Mouse (Mus musculus) cerebellum, postnatal 36 days (tissue): Measurements from ENCODE around the gene Npm1.

Experiments used
- DNase-seq, 2 experiments: peaks; one replicate each; pipeline ENCODE4 v3.0.0; 2021 to 2022; ENCODE audit warnings: mixed read lengths in 2 of 2

The Npm1 gene

DNA sequence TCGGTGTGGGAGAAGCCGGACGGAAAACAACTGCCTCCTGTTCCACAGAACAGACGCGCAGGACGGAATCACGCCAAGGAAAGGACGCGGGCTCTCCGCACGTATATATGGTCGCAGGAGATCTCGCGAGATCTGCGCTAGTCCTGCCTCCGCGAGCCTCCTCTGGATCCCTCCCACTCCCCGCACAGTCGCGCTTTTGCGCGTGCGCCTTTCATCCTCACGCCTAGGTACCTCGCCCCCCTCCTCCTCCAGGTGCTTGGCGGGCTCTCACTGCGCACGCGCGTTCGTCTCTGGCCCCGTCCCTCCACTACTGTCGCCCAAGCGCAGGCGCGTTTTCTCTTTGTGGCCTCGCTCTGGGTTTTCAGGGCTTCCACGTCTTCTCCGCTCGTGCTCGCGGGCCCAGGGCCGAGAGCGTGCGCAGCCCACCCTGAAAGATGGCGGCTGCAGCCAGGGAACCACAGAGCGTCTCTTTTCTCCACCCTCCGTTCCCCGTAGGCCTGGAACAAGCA is at the start of gene Npm1:
Gene Npm1 (minus strand): TSS at position 209 of the 509 bp plus-strand sequence.
- peak; percentile 99 for DNase-seq

DNA sequence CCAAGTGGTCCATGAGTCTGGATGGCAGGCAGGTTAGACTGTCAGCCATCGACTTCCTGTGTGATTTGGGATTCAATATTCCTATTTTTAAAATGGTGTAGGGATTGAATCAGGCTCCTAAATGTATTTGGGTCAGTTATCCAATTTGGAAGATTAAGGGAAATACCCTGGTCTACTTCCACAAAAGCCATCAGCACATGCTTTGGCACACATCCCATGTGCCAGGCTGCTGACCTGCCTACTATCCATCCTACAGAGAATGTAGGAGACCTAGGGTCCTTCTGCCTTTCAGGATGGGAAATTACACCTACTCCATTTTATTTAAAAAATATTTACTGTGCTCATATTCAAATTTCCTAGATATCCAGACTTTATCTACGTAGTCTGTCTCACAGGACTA is 44.4 kb upstream of the Npm1 start:
- DNase-seq = peak; percentile 30 to 31

DNA sequence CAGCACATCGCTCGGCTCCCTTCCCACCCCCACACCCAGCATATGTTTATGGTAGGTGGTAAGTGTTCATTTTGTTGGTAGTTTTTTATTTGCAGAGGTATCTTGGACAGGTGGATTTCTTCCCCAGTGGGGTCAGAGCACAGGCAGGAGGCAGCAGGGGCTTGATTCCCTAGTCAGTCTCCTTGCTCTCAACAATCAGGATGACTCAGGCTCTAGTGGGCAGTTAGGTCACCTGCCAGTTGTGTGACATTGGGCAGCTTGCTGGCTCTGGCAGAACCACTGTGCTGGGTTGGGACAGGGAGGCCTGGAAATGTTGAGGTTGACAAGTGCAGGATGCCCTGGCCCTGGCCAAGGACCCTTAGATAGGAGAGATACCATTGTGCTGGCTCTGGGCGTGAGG is 42.0 kb upstream of the Npm1 start:
- DNase-seq = peak in 1 of 2 experiments; percentile 33

DNA sequence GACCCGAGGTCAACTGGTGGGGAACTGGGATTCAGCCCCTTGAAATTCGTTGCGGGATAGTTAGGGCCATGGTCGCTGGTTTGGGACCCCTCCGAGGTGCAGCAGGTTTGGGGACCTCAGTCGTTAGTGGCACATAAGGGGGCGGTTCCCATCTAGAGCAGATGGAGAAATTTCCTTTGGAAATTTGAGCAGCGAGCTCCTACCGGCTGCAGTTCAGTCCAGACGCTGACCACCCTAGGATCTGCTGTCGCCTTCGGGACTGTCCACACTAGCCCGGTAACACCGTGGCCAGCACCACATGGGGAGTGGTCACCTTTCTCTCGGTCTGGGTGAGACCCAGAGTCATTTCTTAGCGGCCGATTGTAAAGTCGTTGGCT is 41.3 kb upstream of the Npm1 start:
- peak in 1 of 2 experiments; percentile 23 for DNase-seq

DNA sequence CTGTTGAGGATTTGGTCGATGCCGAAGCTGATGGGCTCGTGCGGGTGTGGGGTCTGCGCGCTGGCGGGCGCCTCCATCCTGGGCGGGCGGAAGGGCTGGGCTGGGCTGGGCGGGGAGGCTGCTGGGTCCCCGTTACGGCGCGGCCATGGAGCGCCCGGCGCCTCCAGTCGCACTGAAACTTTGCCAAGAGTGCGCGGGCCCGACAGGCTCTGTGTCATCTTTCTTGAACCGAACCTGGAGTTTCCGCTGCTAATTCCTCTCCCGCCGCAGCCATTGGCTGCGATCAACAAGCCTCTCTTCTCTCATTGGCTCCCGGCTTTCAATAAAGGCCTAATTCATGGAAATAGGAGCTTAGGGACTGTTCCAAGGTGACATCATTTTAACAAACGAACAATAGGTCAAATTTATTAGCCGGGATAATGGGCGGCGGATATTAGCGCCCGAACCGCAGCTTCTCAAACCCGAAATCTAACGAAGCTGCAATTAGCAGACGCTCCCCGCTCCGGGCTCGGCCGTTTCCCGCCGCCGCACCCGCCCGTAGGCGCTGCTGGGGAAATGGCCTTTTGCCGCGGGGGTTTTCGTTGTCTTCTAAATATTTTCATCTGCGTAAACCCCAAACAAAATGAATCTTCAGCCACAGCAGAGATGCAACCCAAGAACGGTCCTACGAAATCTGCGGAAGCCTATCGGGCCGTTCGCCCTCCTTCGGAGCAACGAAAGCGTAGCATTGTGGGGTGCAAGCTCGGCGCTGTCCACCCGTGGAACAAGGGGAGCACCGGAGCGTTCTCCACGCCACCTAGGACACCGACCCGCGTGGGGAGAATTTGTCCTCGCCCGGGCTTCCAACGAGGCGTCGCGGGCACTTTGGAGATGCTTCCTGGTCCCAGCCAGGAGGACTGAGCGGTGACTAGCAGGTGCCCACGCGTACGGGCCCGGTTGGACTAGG is 40.6 kb upstream of the Npm1 start, which contains the start of gene Tlx3:
Gene Tlx3 (minus strand): TSS at position 207 of the 946 bp plus-strand sequence.
- peak; percentile 86 for DNase-seq

DNA sequence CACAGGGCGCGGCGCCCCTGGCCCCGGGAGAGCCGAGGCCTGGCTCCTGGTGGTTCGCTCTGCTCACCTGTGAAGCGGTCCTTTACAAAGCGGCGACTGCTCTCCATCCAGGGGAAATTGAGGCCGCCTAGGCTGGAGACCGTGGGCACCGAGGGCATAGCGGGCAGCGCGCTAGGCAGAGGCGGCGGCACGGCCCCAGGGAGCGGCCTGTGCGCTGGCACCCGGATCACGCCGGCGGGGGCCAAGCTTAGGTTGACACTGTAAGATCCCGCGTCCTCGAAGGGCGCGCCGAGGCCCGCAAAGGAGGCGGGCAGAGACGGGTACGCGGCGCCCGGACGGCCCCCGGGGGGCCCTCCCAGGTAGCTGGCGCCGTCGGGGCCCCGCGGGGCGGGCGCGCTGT is 40.0 kb upstream of the Npm1 start:
- peak; percentile 43 for DNase-seq

DNA sequence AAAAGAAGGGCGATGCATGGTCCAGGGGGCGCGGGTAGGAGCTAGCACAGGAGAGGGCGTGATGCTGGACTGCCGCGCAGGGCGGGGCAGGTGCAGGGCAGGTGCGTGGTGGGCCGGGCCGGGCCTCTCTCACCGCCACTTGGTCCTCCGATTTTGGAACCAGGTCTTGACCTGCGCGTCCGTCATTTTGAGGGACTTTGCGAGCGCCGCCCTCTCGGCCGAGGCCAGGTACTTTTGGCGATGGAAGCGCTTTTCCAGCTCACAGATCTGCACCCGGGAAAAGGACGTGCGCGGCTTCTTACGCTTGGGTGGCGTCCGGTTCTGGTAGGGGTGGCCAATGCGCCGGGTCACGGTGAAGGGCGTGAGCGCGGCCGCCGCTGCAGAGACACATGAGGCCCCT is 39.3 kb upstream of the Npm1 start:
- DNase-seq = peak; percentile 69 to 77

DNA sequence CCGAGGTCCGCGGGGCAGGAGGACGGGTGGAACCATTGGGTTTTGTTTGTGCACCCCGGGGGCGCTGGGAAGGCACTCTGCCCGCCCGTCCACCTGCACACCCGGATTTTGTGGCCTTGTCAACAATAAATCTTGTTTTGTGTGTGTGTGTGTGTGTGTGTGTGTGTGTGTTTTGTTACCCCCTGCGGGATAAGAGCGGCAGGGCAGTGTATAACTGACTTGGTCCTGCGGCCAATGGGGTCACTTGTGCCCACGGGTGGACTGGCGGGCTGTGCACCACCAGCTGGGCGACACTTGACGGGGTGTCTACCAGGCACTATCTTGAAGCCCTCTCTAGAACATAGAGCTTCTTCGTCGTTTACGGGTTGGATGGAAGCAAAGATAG is 38.6 kb upstream of the Npm1 start:
- DNase-seq = peak; percentile 43 to 54

DNA sequence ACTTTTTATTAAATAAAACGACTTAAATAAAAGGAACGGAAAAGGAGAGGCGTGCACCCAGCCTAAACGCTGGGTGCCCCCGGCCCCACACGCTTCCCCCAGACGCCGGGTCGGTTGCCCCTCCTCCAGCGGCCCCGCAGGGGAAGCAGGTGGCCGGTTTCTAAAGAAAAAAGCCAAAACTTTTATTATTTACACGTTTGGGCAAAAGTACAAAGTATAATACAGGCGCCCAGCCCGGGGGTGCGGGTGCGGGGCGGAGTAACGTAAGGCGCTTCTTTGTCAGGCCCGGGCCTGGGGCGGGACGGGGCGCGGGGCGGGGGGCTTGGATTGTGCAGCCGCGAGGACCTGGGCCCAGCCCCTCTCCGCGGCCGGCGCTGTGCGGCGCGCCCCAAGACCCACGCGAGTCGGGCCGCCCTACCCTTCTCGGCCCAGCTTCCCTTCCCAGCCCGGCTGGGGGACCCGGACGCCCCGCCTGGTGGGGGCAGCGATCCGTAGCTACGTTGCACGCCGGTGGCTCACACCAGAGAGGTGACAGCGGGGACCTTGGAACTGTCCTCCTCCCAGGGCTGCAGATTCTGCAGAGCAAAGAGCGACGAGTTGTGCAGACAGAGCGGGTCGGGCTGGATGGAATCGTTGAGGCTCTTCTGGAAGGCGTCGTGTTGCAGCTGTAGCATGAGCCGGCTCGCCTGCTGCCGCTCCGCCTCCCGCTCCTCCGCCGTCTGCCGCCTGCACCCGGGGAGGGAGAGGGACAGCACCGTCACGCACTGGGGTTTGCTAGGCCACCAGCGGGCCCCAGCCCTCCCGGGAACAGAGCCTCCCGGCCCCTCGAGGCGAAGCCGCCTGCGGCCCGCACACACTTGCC is 38.0 kb upstream of the Npm1 start:
- peak; percentile 46 to 55 for DNase-seq

DNA sequence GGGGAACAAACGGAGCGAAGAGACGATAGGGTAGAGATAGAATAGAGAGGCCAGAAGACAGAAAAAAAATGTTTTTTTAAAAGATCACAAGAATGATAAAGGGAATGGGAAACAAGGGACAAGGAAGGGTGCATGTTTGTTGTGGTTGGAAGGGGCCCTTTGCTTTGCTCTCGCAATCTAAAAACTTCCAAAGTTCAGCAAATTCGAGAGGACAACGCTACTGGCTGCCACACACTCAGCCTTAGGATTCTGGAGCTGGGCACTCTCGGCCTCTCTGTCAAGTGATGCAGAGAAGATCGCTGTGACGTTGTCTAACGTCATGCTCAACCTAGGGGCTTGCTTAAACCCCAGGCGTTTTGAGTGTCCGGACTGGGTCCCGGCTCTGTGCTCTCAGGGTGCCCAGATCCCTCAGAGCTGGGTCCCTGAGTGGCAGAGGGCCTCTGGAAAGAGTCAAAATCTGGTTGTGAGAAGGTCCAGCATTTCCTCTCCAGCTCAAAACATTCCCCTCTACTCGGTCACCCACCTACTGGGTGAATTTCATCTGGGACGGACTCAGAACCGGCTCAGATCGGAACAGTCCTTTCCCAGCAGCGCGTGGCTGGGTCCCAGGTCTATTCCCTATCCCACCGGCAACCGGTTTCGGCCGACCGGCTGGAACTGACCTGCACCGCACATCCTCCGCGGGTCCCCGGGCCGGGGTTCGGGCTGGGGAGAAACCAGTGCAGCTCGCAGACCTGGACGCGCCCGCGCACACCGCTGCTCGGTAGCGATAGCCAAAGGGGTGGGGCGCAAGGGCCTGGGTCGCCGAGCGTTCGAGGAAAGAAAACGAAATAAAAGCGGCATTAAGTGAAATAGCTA is 37.1 kb upstream of the Npm1 start:
- DNase-seq = peak; percentile 46 to 57

DNA sequence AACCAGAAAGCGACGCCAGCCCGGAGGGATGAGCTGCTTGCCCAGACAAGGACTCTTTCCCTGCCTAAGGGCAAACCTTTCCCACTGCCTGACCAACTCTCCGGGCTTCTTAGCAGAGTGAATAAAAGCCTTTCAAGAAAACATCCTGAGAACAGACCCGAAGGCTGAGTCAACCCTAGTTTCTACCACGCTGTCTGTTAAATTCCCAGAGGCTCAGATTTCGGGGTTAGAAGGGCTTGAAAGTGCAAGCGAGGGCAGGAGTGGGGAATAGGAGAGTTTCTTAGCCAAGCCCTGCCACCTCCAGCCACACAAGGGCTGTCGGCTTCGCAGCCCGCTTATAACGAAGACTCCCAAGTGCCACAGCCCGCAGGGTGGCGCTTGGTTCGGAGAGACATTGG is 36.1 kb upstream of the Npm1 start:
- DNase-seq = peak; percentile 28 to 36

DNA sequence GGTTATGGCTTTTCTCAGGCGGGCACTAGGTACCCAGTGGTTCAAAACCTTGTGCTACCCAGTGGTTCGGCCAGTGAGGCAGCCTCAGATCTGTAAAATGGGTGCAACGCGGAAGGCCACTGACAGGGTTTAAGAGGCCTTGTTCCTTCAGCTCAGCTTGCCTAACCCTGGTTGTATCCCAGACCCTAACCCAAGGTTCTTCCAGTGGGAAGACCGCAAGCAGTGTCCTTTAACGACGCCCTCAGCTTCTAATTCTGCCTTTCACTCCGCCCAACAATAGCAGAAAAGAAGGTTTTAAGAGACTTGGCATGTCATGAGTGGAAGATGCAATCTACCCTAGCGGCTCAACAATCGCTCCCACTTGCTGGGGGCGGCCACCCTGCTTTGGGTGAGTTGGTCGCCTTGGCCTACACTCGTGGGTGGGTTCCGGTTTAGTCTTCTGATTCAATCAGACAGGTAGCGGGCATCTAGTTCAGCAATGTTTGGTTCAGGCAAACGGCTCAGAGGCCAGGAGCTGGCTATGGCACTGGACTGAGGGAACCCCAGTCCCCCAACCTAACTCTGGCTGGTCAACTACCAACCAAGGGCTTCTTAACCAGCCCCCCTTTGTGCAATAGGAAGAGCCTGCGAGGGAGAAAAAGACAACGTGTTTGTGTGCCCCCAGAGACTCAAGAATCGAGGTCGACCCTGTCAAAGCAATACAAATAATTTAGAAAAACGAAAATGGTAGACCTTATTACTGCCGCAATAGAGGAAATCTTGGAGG is 35.5 kb upstream of the Npm1 start:
- DNase-seq = peak; percentile 10 to 22

DNA sequence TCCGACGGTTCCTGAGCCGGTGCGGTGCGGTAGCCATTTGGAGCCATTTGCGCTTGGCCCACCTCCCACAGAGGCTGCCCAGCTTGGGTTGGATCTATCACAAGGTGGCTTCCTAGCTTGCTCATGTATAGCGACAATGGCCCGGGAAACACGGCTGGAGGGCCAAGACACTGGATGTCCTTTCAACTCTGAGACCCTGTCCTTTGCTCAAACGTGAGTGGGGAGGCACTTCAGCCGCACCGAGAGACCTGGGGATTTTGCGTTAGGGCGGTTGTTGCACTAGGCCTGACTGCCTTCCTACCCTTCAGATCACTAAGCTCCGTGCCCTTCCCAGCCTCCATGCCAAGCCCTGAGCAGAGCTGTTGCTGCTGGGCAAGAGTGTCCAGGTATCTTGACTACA is 34.7 kb upstream of the Npm1 start:
- peak; percentile 56 to 67 for DNase-seq

DNA sequence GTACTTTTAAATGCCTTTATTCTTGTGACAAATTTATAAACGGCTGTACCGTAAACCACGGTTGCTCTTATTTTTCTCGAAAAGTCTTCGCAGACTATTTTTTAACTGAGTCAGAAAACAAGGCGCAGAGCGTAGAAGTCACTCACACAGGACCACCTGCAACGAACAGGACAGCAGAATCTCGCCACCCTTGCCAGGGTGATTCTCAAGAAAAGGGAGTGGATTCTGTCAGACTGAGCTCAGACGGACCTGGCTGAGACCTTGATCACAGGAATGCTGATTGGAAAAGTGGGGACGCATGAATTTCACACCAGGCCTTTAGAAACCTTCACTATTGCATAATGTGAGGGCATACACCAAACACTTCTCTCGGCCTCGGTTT is 34.1 kb upstream of the Npm1 start:
- peak; percentile 10 to 29 for DNase-seq

DNA sequence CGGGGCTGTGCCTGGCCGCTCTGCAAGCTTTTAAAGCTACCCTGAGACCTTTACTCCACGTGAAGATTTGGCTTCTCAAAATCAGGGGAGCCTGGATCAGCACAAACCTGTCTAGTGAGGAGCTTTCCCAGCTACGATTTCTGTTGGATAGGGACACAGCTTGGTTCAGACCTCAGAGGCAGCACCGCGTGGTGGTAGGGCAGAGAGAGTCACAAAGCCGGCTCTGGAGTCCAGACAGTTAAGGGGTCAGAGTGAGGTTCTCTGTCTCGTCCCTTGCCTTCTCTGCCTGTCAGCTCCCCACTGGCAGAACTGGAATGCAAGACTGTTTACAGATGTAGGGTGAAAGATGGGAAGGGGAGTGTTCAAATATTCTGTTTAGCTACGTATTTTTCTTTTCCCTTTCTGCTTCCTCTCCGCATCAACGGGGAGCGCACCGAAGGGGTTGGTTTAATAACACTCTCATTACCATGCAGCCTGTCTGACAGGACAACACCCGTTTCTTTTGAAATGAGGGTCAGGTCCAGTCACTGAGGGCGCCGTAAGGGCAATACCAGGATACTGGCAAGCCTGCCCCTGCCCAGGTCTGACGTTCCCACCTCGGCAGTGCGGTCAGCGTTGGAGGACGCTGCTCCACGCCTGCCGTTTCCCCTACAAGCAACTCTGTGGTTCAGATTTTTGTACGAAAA is 33.6 kb upstream of the Npm1 start:
- DNase-seq = peak; percentile 27 to 40

DNA sequence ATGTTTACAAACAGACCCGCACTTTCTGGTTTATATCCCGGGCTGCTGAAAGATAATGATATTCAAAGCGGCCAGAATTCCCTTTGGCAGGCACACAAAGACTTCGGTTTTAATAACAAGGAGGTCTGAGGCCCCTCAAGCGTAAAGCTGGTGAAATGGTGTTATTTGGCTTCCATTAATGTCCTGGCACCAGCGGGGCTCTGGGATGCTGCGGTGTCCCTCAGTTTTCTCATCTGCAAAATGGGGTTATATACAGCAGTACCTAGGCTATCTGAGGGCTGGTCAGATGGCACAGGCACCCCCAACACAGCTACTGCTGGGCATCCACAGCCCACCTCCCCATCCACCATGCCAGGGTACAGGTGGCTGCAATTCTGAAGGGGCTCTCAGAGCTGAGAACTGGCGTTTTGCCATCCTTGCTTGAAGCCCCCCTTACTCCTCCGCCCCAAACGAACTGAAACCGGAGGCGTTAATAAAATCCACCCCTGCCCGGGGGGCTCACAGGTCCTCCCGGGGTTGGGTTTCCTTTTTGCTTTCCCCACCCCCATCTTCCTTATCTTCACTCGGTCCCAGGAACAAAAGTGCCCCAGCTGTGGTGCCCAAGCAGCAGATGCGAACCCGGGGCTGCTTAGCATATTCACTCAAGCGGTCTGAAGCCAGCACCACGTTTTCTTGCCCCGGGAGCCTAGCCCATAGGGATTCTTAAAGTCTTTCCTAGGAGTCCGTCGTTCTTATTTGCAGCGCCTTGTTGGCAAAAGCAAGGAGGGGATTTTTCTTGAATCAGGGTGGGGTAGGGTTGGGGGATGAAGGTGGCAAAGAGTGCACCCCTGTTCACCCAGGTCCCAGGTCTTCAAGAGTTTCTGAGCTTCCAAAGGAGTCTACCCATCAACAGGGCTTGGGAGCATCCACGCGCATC is 32.8 kb upstream of the Npm1 start:
- no peak for DNase-seq

DNA sequence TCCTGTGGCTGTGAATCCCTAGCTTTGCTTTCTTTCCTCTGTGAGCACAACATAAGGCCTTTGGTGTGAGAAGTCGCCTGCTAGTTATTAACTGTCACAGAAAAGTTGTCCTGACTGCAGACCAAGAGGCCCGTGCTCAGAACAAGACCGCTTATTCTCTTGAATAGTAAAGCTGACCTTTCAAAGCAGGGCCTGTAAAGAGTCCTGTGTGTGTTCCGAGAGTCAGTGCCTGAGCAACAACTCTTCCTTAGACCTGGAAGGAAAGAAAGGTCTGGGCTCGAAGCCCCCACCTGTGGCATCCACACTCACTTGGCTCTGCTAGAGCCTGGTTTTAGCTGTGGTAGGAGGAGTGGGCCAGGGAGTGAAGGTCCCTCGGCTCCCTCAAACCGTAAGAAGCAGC is 32.1 kb upstream of the Npm1 start:
- no peak for DNase-seq

DNA sequence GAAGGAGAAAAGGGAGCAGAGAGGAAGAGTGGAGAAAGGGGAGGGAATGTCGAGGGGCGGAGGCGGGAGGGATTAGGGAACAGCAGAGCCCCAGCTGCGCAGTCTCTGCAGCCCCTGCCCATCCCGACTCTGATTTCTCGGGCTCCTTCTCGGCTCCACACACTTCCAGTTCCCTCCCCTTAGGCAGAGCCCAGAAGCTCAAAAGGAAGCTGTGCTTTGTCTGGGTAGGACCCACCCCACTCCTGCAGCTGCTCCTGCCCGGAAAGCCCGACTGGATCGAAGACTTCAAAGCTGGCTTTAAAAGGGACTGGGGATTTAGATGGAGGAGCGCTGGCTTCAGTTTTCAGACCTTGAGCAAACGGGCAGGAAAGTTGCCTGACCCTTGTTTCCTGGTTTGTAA is 30.7 kb upstream of the Npm1 start:
- DNase-seq = no peak

DNA sequence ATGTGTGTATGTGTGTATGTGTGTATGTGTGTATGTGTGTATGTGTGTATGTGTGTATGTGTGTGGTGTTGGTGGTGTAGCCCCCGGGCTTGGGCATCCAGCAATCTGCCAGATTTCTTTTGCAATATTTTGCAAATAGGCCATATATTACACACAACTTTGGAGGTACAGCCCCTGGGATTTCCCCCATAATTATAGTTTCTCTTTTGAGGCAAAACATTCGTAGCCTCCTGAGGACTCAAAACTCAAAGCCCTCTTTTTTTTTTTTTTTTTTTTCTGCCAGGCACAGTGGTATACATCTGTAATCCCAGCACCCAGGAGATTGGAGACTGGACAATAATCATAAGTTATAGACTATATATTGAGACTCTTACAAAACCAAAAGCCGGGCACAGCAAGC is 18.8 kb upstream of the Npm1 start:
- no peak for DNase-seq

DNA sequence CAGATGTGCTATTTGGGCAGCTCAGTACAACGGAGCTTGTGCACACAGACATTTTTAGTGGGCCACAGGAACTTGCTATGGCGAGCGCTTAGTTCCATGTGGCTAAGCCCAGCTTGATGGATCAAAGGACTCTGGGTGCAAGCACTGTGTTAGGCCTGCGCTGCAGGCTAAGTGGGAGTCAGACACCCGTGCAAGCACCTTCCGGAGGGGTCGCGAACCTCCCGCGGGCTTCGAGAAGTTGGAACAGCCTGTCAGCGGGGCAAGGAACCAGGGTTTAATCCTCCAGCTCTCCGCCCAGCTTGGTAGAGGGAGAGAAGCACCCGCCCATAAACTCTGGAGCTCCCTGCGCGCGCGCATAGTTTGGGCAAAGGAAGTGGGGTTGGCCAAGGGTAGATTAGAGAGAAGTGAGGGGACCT is 17.7 kb upstream of the Npm1 start:
- no peak for DNase-seq
